Mouse (Mus musculus): ENCODE data around the gene Ccdc70.

- TF ChIP-seq POLR2A (IDR thresholded peaks at IDR 0.05; ENCODE audit: borderline replicate concordance, control insufficient read depth, low read depth, low read length) (no peak), CTCF (IDR thresholded peaks at IDR 0.05; ENCODE audit: control insufficient read depth, insufficient read depth, low read length) (no peak)
Measured at GRCm38 (mm10) chr8:21995181-21995580, 25.6 kb downstream of the Ccdc70 start.

All from bone marrow, adult 2 months (tissue).